Mouse (Mus musculus) brain, embryonic 14.5 days (tissue): ENCODE results near the gene Myh6.

Experiments used
- CTCF ChIP-seq: fragments of 200-500 bp; IDR thresholded peaks from 2 replicates; pipeline ENCODE4 v1.5.1; 2012; ENCODE audit warnings: inconsistent platforms, mild to moderate bottlenecking, moderate library complexity, borderline replicate concordance; ENCODE audit not compliant: insufficient read depth, insufficient read length; ENCODE audit errors: extremely low read depth
- POLR2A ChIP-seq: fragments of 200-500 bp; IDR thresholded peaks from 2 replicates; pipeline ENCODE4 v1.6.1; 2012; ENCODE audit warnings: mild to moderate bottlenecking, inconsistent platforms, borderline replicate concordance; ENCODE audit not compliant: poor library complexity, insufficient read depth, insufficient read length, severe bottlenecking; ENCODE audit errors: extremely low read depth

- no peak for TF ChIP-seq POLR2A
- no peak for TF ChIP-seq CTCF
Measured at GRCm38 (mm10) chr14:54920076-54920685, 46.5 kb downstream of the Myh6 start.
